Mouse (Mus musculus) spleen, adult 2 months (tissue): Measurements from ENCODE around the gene Slc6a14. TPM values are rescaled to one million over a fixed set of nuclear protein-coding genes. Genes with fewer than 3 reads are reported as not detected.

Experiments
- DNase-seq, 2 experiments: peaks; one replicate each; pipeline versions ENCODE4 v3.0.0 to v3.0.0-alpha.2; 2012 to 2021; ENCODE audit warnings: low spot score in 2 of 2, low read depth in 1 of 2
- H3K27ac ChIP-seq: fragments of 200-500 bp; 2 replicates; pipeline ENCODE4 v1.5.1; 2012; ENCODE audit warnings: low read length, inconsistent platforms; ENCODE audit not compliant: insufficient read depth
- H3K27me3 ChIP-seq: fragments of 200-500 bp; 2 replicates; pipeline ENCODE4 v1.6.1; 2012; ENCODE audit warnings: mild to moderate bottlenecking, moderate library complexity, low read length, inconsistent platforms; ENCODE audit not compliant: control insufficient read depth, insufficient read depth
- H3K36me3 ChIP-seq: fragments of 200-500 bp; 2 replicates; pipeline ENCODE4 v1.6.1; 2012; ENCODE audit warnings: mild to moderate bottlenecking, low read length, inconsistent platforms; ENCODE audit not compliant: control insufficient read depth, insufficient read depth
- H3K4me1 ChIP-seq: fragments of 200-500 bp; 2 replicates; pipeline ENCODE4 v1.6.1; 2011; ENCODE audit warnings: inconsistent platforms; ENCODE audit not compliant: control insufficient read depth, insufficient read depth, insufficient read length
- H3K4me3 ChIP-seq: fragments of 200-500 bp; 2 replicates; pipeline ENCODE4 v1.5.1; 2011; ENCODE audit warnings: mild to moderate bottlenecking, inconsistent platforms; ENCODE audit not compliant: insufficient read depth, insufficient read length; ENCODE audit errors: extremely low read depth
- CTCF ChIP-seq: fragments of 200-500 bp; IDR thresholded peaks from 2 replicates; pipeline ENCODE4 v1.5.1; 2011; ENCODE audit warnings: mild to moderate bottlenecking, inconsistent platforms; ENCODE audit not compliant: insufficient read depth, insufficient read length, insufficient replicate concordance; ENCODE audit errors: extremely low read depth
- POLR2A ChIP-seq: fragments of 200-500 bp; IDR thresholded peaks from 2 replicates; pipeline ENCODE4 v1.6.1; 2011; ENCODE audit warnings: low read depth, low read length, inconsistent platforms
- WGBS: fragments of 180-500 bp; shearing (Covaris S2); methylation state at CpG from one replicate; pipeline ENCODE4 v1.1.7; 2018; 5-methylcytosine and 5-hydroxymethylcytosine counted together
- polyA plus RNA-seq: library from polyadenylated mRNA; depleted of rRNA; stranded (reverse); fragments of >200 nt; gene quantifications from 2 replicates; pipeline ENCODE4 v1.2.3, GENCODE M21; 2012; rRNA removed

Gene Slc6a14
- polyA plus RNA-seq, 1 experiment = not detected

GRCm38 (mm10) chrX:21716885-21717284 lies 2.2 kb downstream of the Slc6a14 start:
- H3K4me3 ChIP-seq = no peak overlapping the region
- WGBS = 84% methylated on average over 2 of the region's 2 CpGs
- H3K36me3 ChIP-seq = no peaks in the 10 kb centered on the region
- no peaks in the 10 kb centered on the region for H3K4me1 ChIP-seq
- TF ChIP-seq CTCF = no peak
- TF ChIP-seq POLR2A = no peak
- no peaks in the 10 kb centered on the region for H3K27me3 ChIP-seq
- no peak overlapping the region for H3K27ac ChIP-seq
- DNase-seq = no peak

GRCm38 (mm10) chrX:21744997-21745396 lies 30.3 kb downstream of the Slc6a14 start, which contains the start of gene Gm28269:
Gene Gm28269, minus strand, starts transcription at chrX:21745097.
- H3K27ac ChIP-seq = no peak within 1 kb of the TSS
- TF ChIP-seq CTCF (no peak), POLR2A (no peak)
- no peaks in the 10 kb centered on the region for H3K4me1 ChIP-seq
- DNase-seq = no peak
- H3K27me3 ChIP-seq = no peaks in the 10 kb centered on the region
- no peak within 1 kb of the TSS for H3K4me3 ChIP-seq
- no peaks in the 10 kb centered on the region for H3K36me3 ChIP-seq

Other genes with a start within 250 kb of the Slc6a14 start
- not detected in 2 replicates for gene Agtr2, start 230.4 kb upstream of the Slc6a14 start, polyA plus RNA-seq
- not detected in 2 replicates for gene Gm28269, start 30.2 kb downstream of the Slc6a14 start, polyA plus RNA-seq